Mouse (Mus musculus): ENCODE data around the gene Wdfy4. TPM values are rescaled to one million over a fixed set of nuclear protein-coding genes. Genes with fewer than 3 reads are reported as not detected.

Gene Wdfy4
- polyA plus RNA-seq, 1 experiment from 2014 or later: 0.22 TPM

GRCm38 (mm10) chr14:33019050-33019449, 166.3 kb downstream of the Wdfy4 start:
- Histone ChIP-seq H3K4me2 (no peak overlapping the region), H3K36me3 (no peaks in the 10 kb centered on the region), H3K9me3 (no peaks in the 10 kb centered on the region), H3K27me3 (no peaks in the 10 kb centered on the region), H3K4me3 (no peak overlapping the region), H3K4me1 (no peaks in the 10 kb centered on the region), H3K9ac (no peak overlapping the region), H3K27ac (no peak overlapping the region)
- no peak for ATAC-seq (ENCODE audit: insufficient number of reproducible peaks, insufficient read depth, low FRiP score, low TSS enrichment, low read depth)
- WGBS: 84% methylated on average over 3 of the region's 3 CpGs

DNA sequence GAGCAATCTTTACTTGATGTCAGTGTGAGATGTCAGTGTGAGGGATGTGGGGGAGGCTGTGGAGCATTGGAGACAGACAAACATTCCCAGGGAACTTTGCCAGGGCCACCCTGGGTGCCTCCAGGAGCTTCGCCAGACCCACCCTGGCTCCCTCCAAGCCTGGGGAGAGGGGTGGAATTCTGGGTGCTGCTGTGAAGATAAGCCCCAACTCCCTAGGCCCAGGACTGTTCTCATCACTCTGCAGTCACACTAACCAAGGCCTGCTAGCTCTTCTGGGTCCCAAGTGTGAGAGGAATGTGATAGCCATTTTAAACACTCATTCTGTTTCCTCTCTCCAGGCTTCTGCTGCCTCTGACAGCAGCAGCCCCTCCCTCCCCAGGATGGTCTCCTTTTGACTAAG, 177.7 kb downstream of the Wdfy4 start:
- H3K4me1 ChIP-seq: no peaks in the 10 kb centered on the region
- no peak overlapping the region for H3K4me3 ChIP-seq
- no peaks in the 10 kb centered on the region for H3K36me3 ChIP-seq
- ATAC-seq (ENCODE audit: insufficient number of reproducible peaks, insufficient read depth, low FRiP score, low TSS enrichment, low read depth): no peak
- H3K9me3 ChIP-seq: 0 out of 2 replicates have a peak, but pooled peaks cover 2% of the 10 kb centered on the region
- WGBS: 70% methylated on average over 1 of the region's 1 CpGs
- no peak overlapping the region for H3K4me2 ChIP-seq
- H3K9ac ChIP-seq: no peak overlapping the region
- no peak overlapping the region for H3K27ac ChIP-seq
- H3K27me3 ChIP-seq: no peaks in the 10 kb centered on the region

GRCm38 (mm10) chr14:33005114-33005513, 180.2 kb downstream of the Wdfy4 start:
- H3K9me3 ChIP-seq: 0 out of 2 replicates have a peak, but pooled peaks cover 2% of the 10 kb centered on the region
- no peaks in the 10 kb centered on the region for H3K27me3 ChIP-seq
- H3K36me3 ChIP-seq: no peaks in the 10 kb centered on the region
- H3K4me3 ChIP-seq: no peak overlapping the region
- no peak overlapping the region for H3K4me2 ChIP-seq
- 0 out of 2 replicates have a peak, but pooled peaks cover 4% of the 10 kb centered on the region for H3K4me1 ChIP-seq
- no peak overlapping the region for H3K27ac ChIP-seq
- 96% methylated on average over 1 of the region's 1 CpGs for WGBS
- no peak overlapping the region for H3K9ac ChIP-seq
- no peak for ATAC-seq (ENCODE audit: insufficient number of reproducible peaks, insufficient read depth, low FRiP score, low TSS enrichment, low read depth)

DNA sequence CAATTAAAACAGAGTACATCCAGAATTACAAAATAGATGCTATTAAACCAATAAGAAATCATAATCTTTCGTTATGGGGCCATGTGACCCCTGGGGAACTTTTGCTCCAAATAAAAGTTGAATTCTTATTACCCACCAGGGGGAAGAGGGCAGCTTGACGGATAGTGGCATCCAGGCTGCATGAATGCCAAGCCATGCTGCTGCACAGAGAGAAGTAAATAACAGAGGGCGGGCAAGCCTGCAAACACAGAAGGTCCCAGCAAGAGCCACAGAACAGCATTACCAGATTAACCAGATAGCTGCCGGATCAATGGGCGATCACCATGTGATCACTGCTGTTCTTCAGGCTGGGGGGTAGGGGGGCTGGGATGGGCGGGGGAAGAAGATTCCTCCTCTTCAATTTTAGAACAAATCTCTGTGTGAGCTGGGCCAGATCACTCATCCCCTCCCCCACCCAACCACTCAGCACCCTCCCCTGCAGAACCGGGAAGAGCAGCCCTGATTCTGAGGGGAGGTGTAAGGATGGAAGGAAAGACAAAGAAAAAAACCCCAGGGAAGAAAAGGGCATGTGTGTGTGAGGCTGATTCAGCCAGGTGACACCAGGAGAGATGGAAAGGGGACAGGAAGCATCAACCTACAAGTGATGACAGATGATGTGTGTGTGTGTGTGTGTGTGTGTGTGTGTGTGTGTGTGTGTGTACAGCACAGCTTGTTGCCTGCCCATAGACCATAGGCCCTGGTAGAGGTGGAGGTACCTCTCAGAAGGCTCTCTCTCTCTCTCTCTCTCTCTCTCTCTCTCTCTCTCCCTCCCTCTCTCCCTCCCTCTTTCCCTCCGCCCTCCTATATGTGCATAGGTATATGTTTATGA, 185.0 kb downstream of the Wdfy4 start:
- 30% methylated on average over 8 of the region's 8 CpGs for WGBS
- Histone ChIP-seq H3K4me1 (peaks cover 13% of the 10 kb centered on the region), H3K4me2 (no peak overlapping the region), H3K9ac (no peak overlapping the region), H3K27me3 (no peaks in the 10 kb centered on the region), H3K4me3 (no peak overlapping the region), H3K36me3 (no peaks in the 10 kb centered on the region), H3K9me3 (0 out of 2 replicates have a peak, but pooled peaks cover 2% of the 10 kb centered on the region), H3K27ac (no peak overlapping the region)
- ATAC-seq (ENCODE audit: insufficient number of reproducible peaks, insufficient read depth, low FRiP score, low TSS enrichment, low read depth): no peak

- H3K4me3 ChIP-seq: no peak overlapping the region
- no peak overlapping the region for H3K4me2 ChIP-seq
- H3K27me3 ChIP-seq: no peaks in the 10 kb centered on the region
- H3K9me3 ChIP-seq: no peaks in the 10 kb centered on the region
- no peak overlapping the region for H3K9ac ChIP-seq
- no peaks in the 10 kb centered on the region for H3K36me3 ChIP-seq
- H3K27ac ChIP-seq: no peak overlapping the region
- H3K4me1 ChIP-seq: peaks cover 21% of the 10 kb centered on the region
- 34% methylated on average over 10 of the region's 10 CpGs for WGBS
- ATAC-seq (ENCODE audit: insufficient number of reproducible peaks, insufficient read depth, low FRiP score, low TSS enrichment, low read depth): no peak
These were observed 185.8 kb downstream of the Wdfy4 start for GRCm38 (mm10) chr14:32999511-32999910.

DNA sequence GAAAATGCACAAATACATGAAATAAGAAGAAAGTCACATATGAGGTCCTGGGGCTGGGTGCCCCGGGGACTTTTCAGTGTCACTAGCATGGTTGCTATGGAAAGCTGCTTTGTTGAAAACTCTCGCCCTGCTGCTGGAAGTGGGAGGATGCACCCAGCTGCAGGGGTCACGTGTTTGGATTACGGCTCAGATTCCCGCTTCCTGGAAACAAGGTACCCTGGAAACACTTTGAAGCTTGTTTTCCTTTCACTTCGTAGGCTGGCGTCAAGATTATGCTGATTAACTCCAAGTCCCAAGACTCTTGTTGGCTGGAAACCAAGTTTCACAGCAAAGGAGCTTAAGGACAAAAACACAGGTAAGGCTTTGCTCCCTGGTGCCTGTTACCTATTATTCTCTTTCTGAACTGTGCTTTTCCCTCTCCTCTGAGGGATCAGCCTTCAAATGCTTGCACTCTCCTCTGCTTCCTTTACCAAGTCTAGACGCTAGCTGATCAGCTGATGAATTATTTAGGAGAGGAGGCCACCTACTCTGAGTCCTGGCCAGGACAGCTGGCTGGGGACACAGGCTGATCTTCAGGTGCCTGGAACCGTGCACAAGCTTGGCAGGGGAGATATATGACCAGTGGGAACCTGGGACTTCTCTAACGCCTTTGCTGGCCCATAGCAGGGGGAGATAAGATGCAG, 190.2 kb downstream of the Wdfy4 start:
- no peaks in the 10 kb centered on the region for H3K9me3 ChIP-seq
- no peaks in the 10 kb centered on the region for H3K27me3 ChIP-seq
- H3K4me1 ChIP-seq: peaks cover 17% of the 10 kb centered on the region
- H3K27ac ChIP-seq: peak overlapping the region; percentile 51; the same call in 1 of the 2 replicates
- peak overlapping the region; percentile 51 for H3K4me2 ChIP-seq
- ATAC-seq (ENCODE audit: insufficient number of reproducible peaks, insufficient read depth, low FRiP score, low TSS enrichment, low read depth): no peak; the same call in 1 of the 2 replicates
- 3% methylated on average over 10 of the region's 10 CpGs for WGBS
- peak overlapping the region; percentile 12; the same call in 1 of the 2 replicates for H3K4me3 ChIP-seq
- H3K9ac ChIP-seq: no peak overlapping the region
- H3K36me3 ChIP-seq: no peaks in the 10 kb centered on the region

DNA sequence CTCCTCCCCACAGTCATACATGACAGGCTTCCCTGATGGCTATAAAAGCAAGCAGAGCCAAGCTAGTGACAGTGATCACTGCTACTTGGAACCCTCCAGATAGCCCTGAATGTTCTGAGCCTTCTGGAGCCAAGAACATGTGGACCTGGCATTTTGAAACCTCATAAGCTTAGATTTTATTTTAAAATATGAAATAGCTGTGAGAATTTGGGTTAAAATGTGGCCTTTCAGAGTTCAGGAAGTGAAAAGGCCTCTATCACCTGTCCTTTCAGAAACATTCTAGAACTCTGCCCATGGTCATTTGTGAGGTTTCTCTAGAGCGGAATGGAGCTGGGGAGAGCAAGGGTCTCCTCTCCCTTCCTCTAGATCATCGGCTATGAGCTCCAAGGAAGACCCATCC, 194.2 kb downstream of the Wdfy4 start, which contains the start of gene Lrrc18:
Gene Lrrc18 (plus strand): TSS at position 301 of the 400 bp plus-strand sequence.
- no peak within 1 kb of the TSS for H3K9ac ChIP-seq
- WGBS: 93% methylated on average over 2 of the region's 2 CpGs
- H3K27me3 ChIP-seq: no peaks in the 10 kb centered on the region
- no peak for ATAC-seq (ENCODE audit: insufficient number of reproducible peaks, insufficient read depth, low FRiP score, low TSS enrichment, low read depth)
- no peak within 1 kb of the TSS for H3K4me3 ChIP-seq
- no peak within 1 kb of the TSS for H3K27ac ChIP-seq
- no peaks in the 10 kb centered on the region for H3K36me3 ChIP-seq
- peaks cover 15% of the 10 kb centered on the region for H3K4me1 ChIP-seq
- no peaks in the 10 kb centered on the region for H3K9me3 ChIP-seq
- no peak within 1 kb of the TSS for H3K4me2 ChIP-seq

DNA sequence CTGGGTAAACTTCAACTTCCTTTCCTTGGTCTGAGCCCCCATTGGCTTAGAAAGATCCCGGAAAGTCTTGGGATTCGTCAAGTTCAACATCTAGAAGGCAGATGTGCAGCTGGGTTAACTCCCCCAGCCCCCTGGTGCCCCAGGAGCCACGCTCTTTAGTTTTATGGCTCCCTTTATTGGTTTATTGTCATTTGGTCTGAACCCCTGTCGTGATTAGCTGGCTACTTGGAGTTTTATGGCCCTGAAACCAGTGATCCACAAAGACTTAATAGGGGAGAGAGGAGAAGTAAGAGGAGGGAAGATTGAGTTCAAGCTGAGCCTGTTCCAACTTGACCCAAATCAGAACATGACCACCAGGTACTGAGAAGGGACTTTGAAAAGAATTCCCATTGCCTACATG, 198.6 kb downstream of the Wdfy4 start:
- peaks cover 4% of the 10 kb centered on the region; the same call in 1 of the 2 replicates for H3K4me1 ChIP-seq
- H3K4me2 ChIP-seq: no peak overlapping the region
- no peak overlapping the region for H3K9ac ChIP-seq
- no peak overlapping the region for H3K4me3 ChIP-seq
- H3K36me3 ChIP-seq: no peaks in the 10 kb centered on the region
- H3K27me3 ChIP-seq: no peaks in the 10 kb centered on the region
- no peaks in the 10 kb centered on the region for H3K9me3 ChIP-seq
- no peak overlapping the region for H3K27ac ChIP-seq
- ATAC-seq (ENCODE audit: insufficient number of reproducible peaks, insufficient read depth, low FRiP score, low TSS enrichment, low read depth): no peak
- WGBS: 77% methylated on average over 4 of the region's 4 CpGs

DNA sequence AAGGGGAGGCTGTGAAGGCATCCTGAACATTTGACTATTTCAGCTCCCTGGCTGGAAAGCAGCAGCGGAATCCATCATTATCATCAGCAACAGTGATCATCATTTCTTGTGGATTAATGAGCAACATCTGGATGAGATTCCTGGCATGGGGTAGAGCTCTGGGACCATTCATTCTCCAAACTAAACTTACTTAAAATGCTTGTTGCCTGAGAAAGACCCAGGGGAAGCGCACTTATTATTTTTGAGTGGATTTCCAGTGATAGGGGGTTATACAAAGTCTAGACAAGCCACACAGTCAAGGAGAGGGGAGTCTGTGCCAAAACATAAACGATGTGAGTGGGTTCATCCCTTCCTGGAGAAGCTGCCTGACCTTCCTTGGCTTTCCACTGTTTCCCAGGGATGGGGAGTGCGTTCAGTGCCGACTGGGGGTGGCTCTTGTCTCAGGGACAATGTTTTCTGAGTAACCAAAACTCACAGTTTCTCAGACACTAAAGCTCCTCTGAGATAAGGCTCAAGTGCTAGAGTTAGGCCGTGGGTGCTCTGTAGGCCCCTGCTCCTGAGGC, 201.1 kb downstream of the Wdfy4 start:
- WGBS: 63% methylated on average over 6 of the region's 6 CpGs
- Histone ChIP-seq H3K27me3 (no peaks in the 10 kb centered on the region), H3K9ac (no peak overlapping the region), H3K4me2 (no peak overlapping the region), H3K4me3 (no peak overlapping the region), H3K9me3 (no peaks in the 10 kb centered on the region), H3K36me3 (no peaks in the 10 kb centered on the region), H3K4me1 (peaks cover 4% of the 10 kb centered on the region; the same call in 1 of the 2 replicates), H3K27ac (no peak overlapping the region)
- no peak for ATAC-seq (ENCODE audit: insufficient number of reproducible peaks, insufficient read depth, low FRiP score, low TSS enrichment, low read depth)

- no peak overlapping the region for H3K4me3 ChIP-seq
These were observed 214.6 kb downstream of the Wdfy4 start for GRCm38 (mm10) chr14:32970700-32971099.

DNA sequence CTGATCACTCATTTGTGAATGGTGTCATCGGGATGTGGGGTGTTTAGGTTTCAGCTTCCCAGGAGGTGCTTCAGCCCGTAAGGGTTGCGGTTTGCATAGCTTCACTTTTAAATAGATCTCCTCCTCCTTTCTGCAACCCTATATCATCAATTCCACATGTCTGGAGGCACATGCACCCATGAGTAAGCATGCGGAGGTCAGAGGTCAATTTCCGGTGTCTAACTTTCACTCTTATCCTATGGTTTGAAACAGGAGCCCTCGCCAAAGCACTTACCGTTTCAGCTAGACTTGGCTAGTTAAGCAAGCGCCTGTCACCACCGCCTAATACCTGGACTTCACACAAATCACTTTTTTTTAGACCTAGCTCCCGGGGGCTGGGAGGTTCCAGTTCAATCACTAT, 220.6 kb downstream of the Wdfy4 start:
- WGBS: 36% methylated on average over 10 of the region's 10 CpGs
- Histone ChIP-seq H3K4me1 (peaks cover 25% of the 10 kb centered on the region), H3K9ac (no peak overlapping the region), H3K27me3 (no peaks in the 10 kb centered on the region), H3K9me3 (no peaks in the 10 kb centered on the region), H3K36me3 (no peaks in the 10 kb centered on the region), H3K27ac (no peak overlapping the region), H3K4me3 (no peak overlapping the region), H3K4me2 (no peak overlapping the region)
- no peak for ATAC-seq (ENCODE audit: insufficient number of reproducible peaks, insufficient read depth, low FRiP score, low TSS enrichment, low read depth)

More at GRCm38 (mm10) chr14:32970700-32971099, 214.6 kb downstream of the Wdfy4 start:
- WGBS: 69% methylated on average over 9 of the region's 9 CpGs
- Histone ChIP-seq H3K4me1 (no peaks in the 10 kb centered on the region), H3K9me3 (no peaks in the 10 kb centered on the region), H3K27me3 (0 out of 2 replicates have a peak, but pooled peaks cover 4% of the 10 kb centered on the region), H3K9ac (no peak overlapping the region), H3K27ac (no peak overlapping the region), H3K36me3 (no peaks in the 10 kb centered on the region), H3K4me2 (no peak overlapping the region)
- no peak; the same call in 1 of the 2 replicates for ATAC-seq (ENCODE audit: insufficient number of reproducible peaks, insufficient read depth, low FRiP score, low TSS enrichment, low read depth)

Measured in embryonic facial prominence, embryonic 13.5 days (tissue).